Mouse (Mus musculus): ENCODE measurements around the gene Olfr1164.

The Olfr1164 gene

DNA sequence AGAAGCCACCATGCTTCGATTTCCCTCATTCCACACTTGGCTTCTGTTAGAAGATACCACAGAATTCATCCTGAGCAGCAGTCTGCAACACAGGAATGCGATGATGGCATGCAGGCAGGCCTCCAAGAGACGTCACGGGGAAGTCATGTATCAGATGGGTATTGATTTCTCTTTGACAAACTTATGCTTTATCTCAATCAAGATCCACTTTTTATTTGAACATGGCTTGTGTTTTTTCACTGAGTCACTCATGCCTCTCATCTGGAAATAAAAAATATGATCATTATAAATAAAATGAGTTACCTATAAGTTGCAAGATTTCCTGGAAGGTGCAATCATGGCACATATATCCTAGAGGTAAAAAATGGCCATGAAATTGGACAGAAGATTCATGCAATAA, at the start of gene Olfr1164:
Gene Olfr1164 (minus strand): TSS at position 101 of the 400 bp plus-strand sequence.
- DNase-seq (ENCODE audit: extremely low spot score) = no peak

DNA sequence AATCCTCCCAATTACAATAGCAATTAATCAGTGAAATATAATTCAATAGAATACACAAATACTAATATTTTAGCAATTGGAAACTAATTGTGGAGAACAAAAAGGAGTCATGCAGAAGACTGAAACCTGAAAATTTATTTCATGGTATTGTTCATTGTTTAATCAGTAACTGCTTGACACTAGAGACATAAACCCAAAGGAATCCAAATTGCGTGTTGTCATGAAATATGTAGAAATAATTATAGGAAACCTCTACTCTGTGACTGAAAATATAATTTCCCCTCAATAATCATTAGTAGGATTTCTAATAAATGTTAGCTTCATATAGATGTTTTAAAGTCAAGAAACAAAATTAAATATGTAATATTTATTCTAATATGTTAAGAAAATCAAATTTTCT, 34.4 kb upstream of the Olfr1164 start, which contains the start of gene Olfr1166:
Gene Olfr1166 (minus strand): TSS at position 101 of the 400 bp plus-strand sequence.
- DNase-seq (ENCODE audit: extremely low spot score) = no peak

DNA sequence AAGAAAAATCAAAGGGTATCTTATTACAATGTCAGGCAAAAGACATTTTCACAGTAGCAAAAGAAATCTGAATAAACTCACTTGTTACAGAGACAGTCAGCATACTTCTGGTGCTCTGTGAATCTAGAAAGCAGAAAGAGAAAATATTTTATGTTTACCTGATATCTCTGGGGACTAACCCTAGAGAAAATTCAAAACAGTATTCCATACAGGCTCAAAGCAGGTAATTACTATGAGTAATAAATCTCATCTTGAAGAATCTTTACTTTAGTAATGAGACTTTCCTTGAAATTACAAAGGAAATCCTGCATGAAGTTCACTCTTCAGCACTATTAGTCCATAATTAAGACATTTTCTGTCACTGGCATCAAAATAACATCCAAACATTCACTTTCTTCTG, 22.0 kb downstream of the Olfr1164 start, which contains the start of gene Olfr1163:
Gene Olfr1163 (minus strand): TSS at position 101 of the 400 bp plus-strand sequence.
- DNase-seq (ENCODE audit: extremely low spot score) = no peak

DNA sequence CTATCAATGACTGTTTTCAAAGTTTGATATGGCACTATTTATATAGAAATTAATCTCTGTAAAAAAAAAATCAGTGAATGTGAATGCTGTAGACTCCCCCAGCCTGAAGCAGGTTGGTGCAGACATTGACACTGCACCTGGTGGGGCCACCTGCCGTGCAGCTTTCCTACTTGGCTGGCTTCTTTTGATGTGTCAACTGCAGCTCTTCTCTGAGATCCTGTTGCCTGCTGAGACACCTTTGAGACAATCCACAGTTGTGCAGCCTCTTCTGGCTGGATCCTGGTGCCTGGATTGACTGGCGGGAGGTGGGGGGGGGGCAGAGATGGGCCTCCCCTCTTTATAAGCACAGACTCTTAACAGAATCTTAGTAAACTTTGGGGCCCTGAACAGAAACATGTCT, 30.2 kb downstream of the Olfr1164 start:
- no peak for DNase-seq (ENCODE audit: extremely low spot score)

DNA sequence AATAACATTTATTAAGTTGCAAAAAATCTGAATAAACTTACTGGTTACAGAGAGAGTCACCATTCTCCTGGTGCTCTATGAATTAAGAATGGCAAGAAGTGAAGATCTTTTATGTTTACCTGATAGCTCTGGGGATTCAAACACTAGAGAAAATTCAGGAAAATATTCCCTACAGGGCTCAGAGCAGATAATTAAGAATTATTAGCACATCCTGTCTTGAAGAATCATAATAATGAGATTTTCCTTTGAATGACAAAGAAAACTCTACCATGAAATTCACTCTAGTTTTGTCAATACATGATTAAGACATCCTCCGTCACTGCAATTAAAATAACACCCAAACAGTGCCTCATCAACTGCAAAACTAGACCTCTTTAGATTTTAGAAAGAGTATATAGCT, 42.7 kb downstream of the Olfr1164 start, which contains the start of gene Olfr1162:
Gene Olfr1162 (minus strand): TSS at position 101 of the 400 bp plus-strand sequence.
- DNase-seq (ENCODE audit: extremely low spot score) = no peak

All from embryo, embryonic 9.5 days (tissue).